Mouse (Mus musculus) heart, adult 2 months (tissue): ENCODE measurements around the gene Otx1.

Experiments
- CTCF ChIP-seq: fragments of 200-600 bp; IDR thresholded peaks from 2 replicates; pipeline ENCODE4 v1.8.1; 2022; ENCODE audit warnings: antibody characterized with exemption, mild to moderate bottlenecking, moderate library complexity
- EP300 ChIP-seq: fragments of 200-500 bp; IDR thresholded peaks from 2 replicates; pipeline ENCODE4 v1.6.1; 2011; ENCODE audit warnings: low read depth, low read length, control low read depth; ENCODE audit not compliant: insufficient read depth
- POLR2A ChIP-seq: fragments of 200-500 bp; IDR thresholded peaks from 2 replicates; pipeline ENCODE4 v1.6.1; 2011; ENCODE audit warnings: mild to moderate bottlenecking, low read depth, low read length, control low read depth; ENCODE audit not compliant: insufficient read depth

- no peak for TF ChIP-seq CTCF
- no peak for TF ChIP-seq POLR2A
- no peak for TF ChIP-seq EP300
These were observed 14.7 kb upstream of the Otx1 start for GRCm38 (mm10) chr11:22017444-22017843.
